Mouse (Mus musculus) cortical plate, adult 2 months (tissue): ENCODE data around the gene Hmbs.

Source experiments
- CTCF ChIP-seq: fragments of 200-500 bp; IDR thresholded peaks from 2 replicates; pipeline ENCODE4 v1.5.1; 2011; ENCODE audit warnings: mild to moderate bottlenecking, control low read depth, low read length; ENCODE audit not compliant: insufficient read depth; ENCODE audit errors: extremely low read depth
- POLR2A ChIP-seq: fragments of 200-500 bp; IDR thresholded peaks from 2 replicates; pipeline ENCODE4 v1.6.1; 2011; ENCODE audit warnings: mild to moderate bottlenecking, low read length, control low read depth; ENCODE audit not compliant: insufficient read depth; ENCODE audit errors: extremely low read depth

DNA sequence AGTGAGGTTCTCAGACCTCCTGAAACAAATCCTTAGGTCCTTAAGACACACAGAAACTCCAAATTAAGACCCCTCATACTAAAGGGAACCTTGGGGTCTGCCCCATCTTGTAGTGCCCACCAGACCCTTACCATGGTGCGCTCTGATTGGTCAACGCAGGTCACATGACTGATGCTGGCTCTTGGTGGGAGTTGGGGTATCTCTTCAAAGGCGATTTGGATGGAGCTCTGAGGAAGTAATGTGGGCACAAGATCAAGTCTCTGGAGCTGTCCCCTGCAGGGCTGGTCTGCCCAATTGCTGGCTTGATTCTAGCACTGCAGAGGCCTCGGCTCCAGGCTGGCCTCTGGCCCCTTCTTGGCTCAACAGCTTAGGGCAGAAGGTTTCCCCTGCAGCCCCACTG is 26.6 kb downstream of the Hmbs start:
- TF ChIP-seq POLR2A (no peak), CTCF (no peak)
